Mouse (Mus musculus): ENCODE measurements around the gene Tlk1. TPM values are rescaled to one million over a fixed set of nuclear protein-coding genes. Genes with fewer than 3 reads are reported as not detected.

Tlk1 gene
- polyA plus RNA-seq, 1 experiment from 2014 or later = 22.9 TPM

GRCm38 (mm10) chr2:70695712-70696111, 129.8 kb downstream of the Tlk1 start:
- Histone ChIP-seq H3K9ac (ENCODE audit: low read length) (no peak overlapping the region), H3K27ac (ENCODE audit: low read length) (peak overlapping the region; percentile 40; the same call in 1 of the 2 replicates), H3K4me1 (replicated peaks; ENCODE audit: control insufficient read depth, insufficient read depth, low read length) (peaks cover 5% of the 10 kb centered on the region; the same call in 1 of the 2 replicates), H3K4me2 (ENCODE audit: low read depth, low read length) (no peak overlapping the region), H3K27me3 (ENCODE audit: control insufficient read depth, insufficient read depth, low read depth, low read length) (no peaks in the 10 kb centered on the region), H3K36me3 (ENCODE audit: control insufficient read depth, insufficient read depth, low read length) (peaks cover 12% of the 10 kb centered on the region), H3K4me3 (ENCODE audit: low read length) (no peak overlapping the region), H3K9me3 (ENCODE audit: control insufficient read depth, low read length) (no peaks in the 10 kb centered on the region)
- 60% methylated on average over 10 of the region's 10 CpGs for WGBS
- ATAC-seq (ENCODE audit: low read depth) = peak; percentile 86

- Histone ChIP-seq H3K9me3 (ENCODE audit: control insufficient read depth, low read length) (no peaks in the 10 kb centered on the region), H3K4me3 (ENCODE audit: low read length) (no peak overlapping the region), H3K36me3 (ENCODE audit: control insufficient read depth, insufficient read depth, low read length) (peaks cover 51% of the 10 kb centered on the region), H3K4me2 (ENCODE audit: low read depth, low read length) (no peak overlapping the region), H3K9ac (ENCODE audit: low read length) (no peak overlapping the region), H3K27me3 (ENCODE audit: control insufficient read depth, insufficient read depth, low read depth, low read length) (no peaks in the 10 kb centered on the region), H3K27ac (ENCODE audit: low read length) (no peak overlapping the region), H3K4me1 (replicated peaks; ENCODE audit: control insufficient read depth, insufficient read depth, low read length) (peaks cover 2% of the 10 kb centered on the region; the same call in 1 of the 2 replicates)
- ATAC-seq (ENCODE audit: low read depth) = peak; percentile 29; the same call in 1 of the 2 replicates
- WGBS = 66% methylated on average over 11 of the region's 11 CpGs
These were observed 135.3 kb downstream of the Tlk1 start for GRCm38 (mm10) chr2:70690195-70690594.

- Histone ChIP-seq H3K4me2 (ENCODE audit: low read depth, low read length) (no peak overlapping the region), H3K9me3 (ENCODE audit: control insufficient read depth, low read length) (no peaks in the 10 kb centered on the region), H3K4me1 (replicated peaks; ENCODE audit: control insufficient read depth, insufficient read depth, low read length) (no peaks in the 10 kb centered on the region), H3K36me3 (ENCODE audit: control insufficient read depth, insufficient read depth, low read length) (peaks cover 58% of the 10 kb centered on the region), H3K27me3 (ENCODE audit: control insufficient read depth, insufficient read depth, low read depth, low read length) (no peaks in the 10 kb centered on the region), H3K4me3 (ENCODE audit: low read length) (no peak overlapping the region), H3K27ac (ENCODE audit: low read length) (no peak overlapping the region), H3K9ac (ENCODE audit: low read length) (no peak overlapping the region)
- ATAC-seq (ENCODE audit: low read depth) = no peak
- WGBS = 92% methylated on average over 21 of the region's 21 CpGs
These were observed 137.0 kb downstream of the Tlk1 start for GRCm38 (mm10) chr2:70688454-70689078.

- no peak overlapping the region for H3K4me3 ChIP-seq (ENCODE audit: low read length)
- no peak overlapping the region for H3K27ac ChIP-seq (ENCODE audit: low read length)
- H3K9me3 ChIP-seq (ENCODE audit: control insufficient read depth, low read length) = no peaks in the 10 kb centered on the region
- no peaks in the 10 kb centered on the region for H3K4me1 ChIP-seq (replicated peaks; ENCODE audit: control insufficient read depth, insufficient read depth, low read length)
- H3K27me3 ChIP-seq (ENCODE audit: control insufficient read depth, insufficient read depth, low read depth, low read length) = no peaks in the 10 kb centered on the region
- ATAC-seq (ENCODE audit: low read depth) = no peak
- peaks cover 64% of the 10 kb centered on the region for H3K36me3 ChIP-seq (ENCODE audit: control insufficient read depth, insufficient read depth, low read length)
- 73% methylated on average over 2 of the region's 2 CpGs for whole genome bisulfite sequencing
- H3K9ac ChIP-seq (ENCODE audit: low read length) = no peak overlapping the region
- no peak overlapping the region for H3K4me2 ChIP-seq (ENCODE audit: low read depth, low read length)
These were observed 143.2 kb downstream of the Tlk1 start for GRCm38 (mm10) chr2:70682324-70682723.

GRCm38 (mm10) chr2:70673445-70674126, 151.9 kb downstream of the Tlk1 start:
- no peak overlapping the region for H3K4me3 ChIP-seq (ENCODE audit: low read length)
- H3K9ac ChIP-seq (ENCODE audit: low read length) = no peak overlapping the region
- H3K4me2 ChIP-seq (ENCODE audit: low read depth, low read length) = no peak overlapping the region
- no peak for ATAC-seq (ENCODE audit: low read depth)
- H3K36me3 ChIP-seq (ENCODE audit: control insufficient read depth, insufficient read depth, low read length) = peaks cover 6% of the 10 kb centered on the region
- H3K9me3 ChIP-seq (ENCODE audit: control insufficient read depth, low read length) = no peaks in the 10 kb centered on the region
- H3K27ac ChIP-seq (ENCODE audit: low read length) = no peak overlapping the region
- H3K4me1 ChIP-seq (replicated peaks; ENCODE audit: control insufficient read depth, insufficient read depth, low read length) = no peaks in the 10 kb centered on the region
- WGBS = 76% methylated on average over 7 of the region's 7 CpGs
- H3K27me3 ChIP-seq (ENCODE audit: control insufficient read depth, insufficient read depth, low read depth, low read length) = no peaks in the 10 kb centered on the region

GRCm38 (mm10) chr2:70672476-70672875, 153.1 kb downstream of the Tlk1 start:
- Histone ChIP-seq H3K9me3 (ENCODE audit: control insufficient read depth, low read length) (no peaks in the 10 kb centered on the region), H3K9ac (ENCODE audit: low read length) (no peak overlapping the region), H3K4me2 (ENCODE audit: low read depth, low read length) (no peak overlapping the region), H3K36me3 (ENCODE audit: control insufficient read depth, insufficient read depth, low read length) (no peaks in the 10 kb centered on the region; the same call in 1 of the 2 replicates), H3K27ac (ENCODE audit: low read length) (no peak overlapping the region), H3K27me3 (ENCODE audit: control insufficient read depth, insufficient read depth, low read depth, low read length) (no peaks in the 10 kb centered on the region), H3K4me1 (replicated peaks; ENCODE audit: control insufficient read depth, insufficient read depth, low read length) (no peaks in the 10 kb centered on the region), H3K4me3 (ENCODE audit: low read length) (no peak overlapping the region)
- ATAC-seq (ENCODE audit: low read depth) = no peak
- 75% methylated on average over 2 of the region's 2 CpGs for WGBS

- Histone ChIP-seq H3K27ac (ENCODE audit: low read length) (no peak overlapping the region), H3K9ac (ENCODE audit: low read length) (no peak overlapping the region), H3K36me3 (ENCODE audit: control insufficient read depth, insufficient read depth, low read length) (peaks cover 5% of the 10 kb centered on the region; the same call in 1 of the 2 replicates), H3K4me1 (replicated peaks; ENCODE audit: control insufficient read depth, insufficient read depth, low read length) (no peaks in the 10 kb centered on the region), H3K27me3 (ENCODE audit: control insufficient read depth, insufficient read depth, low read depth, low read length) (no peaks in the 10 kb centered on the region), H3K4me3 (ENCODE audit: low read length) (no peak overlapping the region), H3K9me3 (ENCODE audit: control insufficient read depth, low read length) (no peaks in the 10 kb centered on the region), H3K4me2 (ENCODE audit: low read depth, low read length) (no peak overlapping the region)
- 49% methylated on average over 2 of the region's 2 CpGs for WGBS
- ATAC-seq (ENCODE audit: low read depth) = no peak
These were observed 155.6 kb downstream of the Tlk1 start for GRCm38 (mm10) chr2:70669896-70670295.

GRCm38 (mm10) chr2:70669241-70669640, 156.3 kb downstream of the Tlk1 start:
- no peak overlapping the region for H3K27ac ChIP-seq (ENCODE audit: low read length)
- H3K36me3 ChIP-seq (ENCODE audit: control insufficient read depth, insufficient read depth, low read length) = peaks cover 5% of the 10 kb centered on the region; the same call in 1 of the 2 replicates
- no peak overlapping the region for H3K9ac ChIP-seq (ENCODE audit: low read length)
- WGBS = 76% methylated on average over 2 of the region's 2 CpGs
- no peaks in the 10 kb centered on the region for H3K4me1 ChIP-seq (replicated peaks; ENCODE audit: control insufficient read depth, insufficient read depth, low read length)
- no peaks in the 10 kb centered on the region for H3K9me3 ChIP-seq (ENCODE audit: control insufficient read depth, low read length)
- no peak overlapping the region for H3K4me2 ChIP-seq (ENCODE audit: low read depth, low read length)
- no peaks in the 10 kb centered on the region for H3K27me3 ChIP-seq (ENCODE audit: control insufficient read depth, insufficient read depth, low read depth, low read length)
- ATAC-seq (ENCODE audit: low read depth) = no peak
- no peak overlapping the region for H3K4me3 ChIP-seq (ENCODE audit: low read length)

- ATAC-seq (ENCODE audit: low read depth) = no peak
- 82% methylated on average over 7 of the region's 7 CpGs for WGBS
- H3K9me3 ChIP-seq (ENCODE audit: control insufficient read depth, low read length) = no peaks in the 10 kb centered on the region
These were observed 158.5 kb downstream of the Tlk1 start for GRCm38 (mm10) chr2:70667016-70667415.

More at GRCm38 (mm10) chr2:70667016-70667415, 158.5 kb downstream of the Tlk1 start:
- Histone ChIP-seq H3K4me3 (ENCODE audit: low read length) (no peak overlapping the region), H3K36me3 (ENCODE audit: control insufficient read depth, insufficient read depth, low read length) (peaks cover 5% of the 10 kb centered on the region; the same call in 1 of the 2 replicates), H3K27me3 (ENCODE audit: control insufficient read depth, insufficient read depth, low read depth, low read length) (no peaks in the 10 kb centered on the region), H3K27ac (ENCODE audit: low read length) (no peak overlapping the region), H3K4me2 (ENCODE audit: low read depth, low read length) (no peak overlapping the region), H3K4me1 (replicated peaks; ENCODE audit: control insufficient read depth, insufficient read depth, low read length) (peaks cover 11% of the 10 kb centered on the region), H3K9ac (ENCODE audit: low read length) (no peak overlapping the region)

Data from lung, embryonic 16.5 days (tissue).